Mouse (Mus musculus): Measurements from ENCODE around the gene Snx32.
"Not testable (repeated sequence)": the region's sequence is repeated elsewhere in the genome, so short reads cannot be mapped to it uniquely, and the experiment has no call there.

The Snx32 gene

DNA sequence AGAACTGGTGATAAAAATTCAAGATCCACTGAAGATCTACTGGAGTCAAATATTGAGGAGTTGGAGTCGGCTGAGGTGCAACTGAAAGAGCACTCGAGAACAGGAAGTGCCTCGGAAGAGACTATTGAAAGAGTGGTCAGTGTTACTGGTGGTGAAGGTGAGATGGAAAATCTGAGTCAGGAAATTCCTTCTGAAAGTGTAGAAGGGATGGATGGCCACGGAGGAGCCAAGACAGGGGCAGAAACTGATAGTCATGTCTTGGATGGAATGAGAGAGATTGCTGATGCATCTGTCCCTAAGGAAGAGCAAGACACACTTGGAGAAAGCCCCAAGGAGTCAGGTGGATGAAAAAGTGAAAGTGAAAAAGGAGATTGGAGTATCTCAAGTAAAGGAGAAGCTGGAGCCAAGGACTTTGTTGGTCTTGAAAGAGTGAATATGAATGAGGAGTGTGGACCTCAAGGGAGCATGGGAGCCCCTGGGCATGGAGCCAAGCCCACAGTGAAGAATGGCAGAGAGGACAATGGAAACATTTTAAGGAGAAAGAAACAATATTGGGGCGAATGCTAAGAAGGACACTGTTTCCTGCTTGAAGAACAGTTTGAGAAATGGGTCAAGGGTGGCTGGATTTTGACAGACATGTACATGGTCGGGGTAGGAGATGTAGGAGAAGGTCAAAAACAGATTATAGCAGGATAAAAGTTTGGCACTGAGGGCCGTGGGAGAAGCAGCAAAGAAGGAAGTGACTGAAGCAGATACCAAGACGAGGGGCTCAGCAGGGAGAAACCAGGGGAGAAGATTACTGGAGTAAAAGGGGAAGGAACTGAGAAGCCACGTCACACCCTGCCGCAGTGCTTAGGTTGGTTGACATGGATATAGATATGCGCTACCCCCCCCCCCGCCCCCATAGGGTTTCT is 2.0 kb upstream of the Snx32 start:
- DNase-seq (ENCODE audit: low read depth): no peak

DNA sequence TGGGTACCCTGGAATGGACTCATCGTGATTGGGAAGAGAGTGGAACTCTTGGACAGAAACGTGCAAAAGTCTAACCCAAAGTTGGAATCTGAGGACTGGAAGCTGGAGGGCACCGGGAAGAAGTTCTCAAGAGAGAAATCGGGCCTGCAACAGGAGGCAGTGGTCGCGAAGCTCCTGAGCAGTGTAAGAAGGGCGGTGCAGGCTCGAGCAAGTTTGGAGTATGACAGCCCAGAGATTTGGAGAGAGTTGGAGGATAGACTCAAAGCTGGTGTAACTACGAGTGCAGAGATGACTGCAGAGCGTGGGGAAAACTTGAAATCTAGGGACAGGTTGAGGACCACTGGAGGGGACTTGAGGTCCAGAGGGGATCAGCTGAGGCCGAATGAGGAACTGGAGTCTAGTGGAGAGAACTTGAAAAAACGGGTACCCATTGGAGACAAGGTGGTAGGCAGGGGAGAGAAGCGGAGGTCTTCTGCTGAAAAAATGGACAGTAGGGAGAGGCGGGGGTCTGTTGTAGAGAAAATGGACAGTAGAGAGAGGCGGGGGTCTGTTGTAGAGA is 815 bp upstream of the Snx32 start:
- DNase-seq (ENCODE audit: low read depth): no peak

DNA sequence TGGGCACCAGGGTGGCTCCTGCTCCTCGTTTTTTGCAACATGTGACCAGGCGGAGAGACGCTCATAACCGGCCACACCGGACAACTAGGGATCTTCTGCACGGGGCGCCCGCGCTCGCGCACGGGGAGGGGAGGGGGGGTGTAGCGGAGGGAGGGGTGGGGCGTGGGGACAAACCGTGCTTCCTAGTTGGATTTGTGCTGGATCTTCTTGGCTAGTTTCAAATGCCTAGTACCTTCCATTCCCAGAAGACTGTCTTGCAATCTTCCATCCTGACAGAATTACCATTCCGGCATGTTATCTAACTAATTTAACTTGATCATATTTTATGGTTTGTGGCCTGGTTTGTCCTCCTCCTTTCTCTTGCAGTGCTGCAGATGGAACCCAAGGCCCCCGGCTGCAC is 6.7 kb downstream of the Snx32 start, which contains the start of gene 1700020D05Rik:
Gene 1700020D05Rik (minus strand): TSS at position 101 of the 400 bp plus-strand sequence.
- no peak for DNase-seq (ENCODE audit: low read depth)

DNA sequence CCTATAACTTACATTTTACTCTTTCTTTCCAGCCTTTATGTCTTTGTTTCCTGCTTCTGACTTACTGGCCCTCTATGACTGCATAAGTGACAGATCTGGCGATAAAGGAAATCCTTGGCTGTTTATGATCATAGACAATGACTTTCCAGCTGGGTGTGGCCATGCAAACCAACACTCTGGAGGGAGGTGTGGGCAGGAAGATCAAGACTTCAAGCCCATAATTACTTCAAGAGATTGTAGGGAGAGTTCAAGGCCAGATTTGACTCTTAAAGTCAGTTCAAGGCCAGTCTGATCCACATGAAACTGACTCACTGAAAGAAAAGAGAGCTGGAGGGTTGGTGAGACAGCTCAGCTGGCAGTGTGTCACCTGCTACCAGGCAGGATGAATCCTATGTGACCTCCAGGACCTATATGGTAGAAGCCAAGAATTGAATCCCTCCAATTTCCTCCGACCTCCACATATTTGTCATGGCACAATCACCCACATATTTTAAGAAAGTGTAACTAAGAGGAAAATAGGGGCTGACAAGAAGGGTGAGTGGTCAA is 9.9 kb downstream of the Snx32 start:
- DNase-seq (ENCODE audit: low read depth): no peak

DNA sequence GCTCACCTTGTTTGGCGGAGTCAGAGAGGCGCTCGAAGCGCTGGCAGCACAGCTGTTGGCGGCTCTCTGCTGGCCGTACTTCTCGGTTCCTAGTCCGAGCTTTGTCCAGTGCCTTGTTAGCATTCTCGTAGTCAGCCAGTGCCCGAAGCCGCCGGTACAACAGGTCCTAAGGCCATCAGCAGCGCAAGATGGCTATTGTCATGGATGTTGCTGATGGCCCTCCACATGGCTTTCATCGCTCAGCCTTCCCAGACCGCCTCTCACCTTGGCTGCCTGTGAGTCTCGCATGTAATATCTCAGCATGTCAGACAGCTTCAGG is 14.3 kb downstream of the Snx32 start:
- no peak for DNase-seq (ENCODE audit: low read depth)

DNA sequence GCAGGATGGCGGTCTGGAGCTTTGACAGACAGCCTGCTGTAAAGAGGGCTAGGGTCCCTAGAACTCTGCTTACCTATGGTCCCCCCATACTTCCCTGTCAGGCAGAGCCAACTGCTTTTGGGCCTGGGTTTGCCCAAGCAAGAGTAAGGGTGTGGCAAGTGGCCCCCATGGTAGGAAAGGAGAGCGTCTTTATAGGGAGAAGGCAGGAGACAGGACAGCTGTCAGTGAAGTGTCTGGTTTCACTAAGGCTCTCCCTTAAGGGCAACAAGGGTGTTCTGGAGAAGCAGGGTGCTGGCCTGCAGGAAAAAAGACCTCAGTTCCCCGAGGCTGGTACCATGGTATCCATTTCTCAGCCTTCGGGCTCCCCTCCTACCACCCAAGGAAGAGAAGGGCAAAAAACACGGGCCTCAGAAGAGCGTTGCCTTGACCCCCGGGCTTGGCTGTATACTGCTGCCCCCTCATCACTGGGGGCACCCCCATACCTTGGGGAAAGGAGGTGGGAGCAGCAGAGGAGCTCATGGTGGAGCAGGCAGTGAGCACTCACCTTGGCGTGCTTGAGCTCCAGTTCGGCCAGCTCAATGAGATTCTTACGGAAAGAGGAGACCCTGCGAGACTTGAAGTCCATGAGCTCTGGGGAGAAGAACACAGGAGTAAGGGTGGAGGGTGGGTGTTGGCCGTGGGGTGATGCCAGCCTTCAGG is 14.8 kb downstream of the Snx32 start:
- no peak for DNase-seq (ENCODE audit: low read depth)

DNA sequence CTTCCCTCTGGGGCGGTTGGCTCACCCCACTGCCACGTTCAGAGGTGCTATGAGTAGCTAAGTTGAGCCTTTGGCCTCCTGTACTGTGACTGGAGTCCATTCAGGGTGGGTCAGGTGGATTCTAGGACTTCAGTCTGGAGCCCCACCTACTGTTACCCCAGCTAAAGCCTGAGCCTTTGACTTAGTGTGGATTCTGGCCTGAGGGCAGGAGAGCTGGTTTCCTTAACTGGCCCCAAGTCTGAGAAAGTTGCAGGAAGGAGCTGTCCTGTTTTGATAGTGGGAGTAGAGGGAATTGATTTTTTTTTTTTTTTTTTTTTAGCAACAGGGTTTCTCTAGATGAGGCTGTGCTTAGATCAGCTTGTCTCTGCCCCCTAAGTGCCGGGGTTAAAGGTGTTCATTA is 16.0 kb downstream of the Snx32 start:
- DNase-seq (ENCODE audit: low read depth): no peak

DNA sequence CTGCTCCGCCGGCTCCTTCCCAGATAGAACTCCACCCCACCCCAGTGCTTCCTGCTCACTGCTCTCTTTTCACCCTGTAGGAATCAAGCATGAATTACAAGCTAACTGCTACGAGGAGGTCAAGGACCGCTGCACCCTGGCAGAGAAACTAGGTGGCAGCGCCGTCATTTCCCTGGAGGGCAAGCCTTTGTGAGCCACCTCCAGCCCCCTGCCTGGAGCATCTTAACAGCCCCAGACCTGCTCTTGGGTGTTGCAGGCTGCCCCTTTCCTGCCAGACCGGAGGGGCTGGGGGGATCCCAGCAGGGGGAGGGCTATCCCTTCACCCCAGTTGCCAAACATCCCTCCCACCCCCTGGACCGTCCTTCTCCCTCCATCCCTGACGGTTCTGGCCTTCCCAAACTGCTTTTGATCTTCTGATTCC is 17.0 kb downstream of the Snx32 start:
- DNase-seq (ENCODE audit: low read depth): not testable (repeated sequence)

DNA sequence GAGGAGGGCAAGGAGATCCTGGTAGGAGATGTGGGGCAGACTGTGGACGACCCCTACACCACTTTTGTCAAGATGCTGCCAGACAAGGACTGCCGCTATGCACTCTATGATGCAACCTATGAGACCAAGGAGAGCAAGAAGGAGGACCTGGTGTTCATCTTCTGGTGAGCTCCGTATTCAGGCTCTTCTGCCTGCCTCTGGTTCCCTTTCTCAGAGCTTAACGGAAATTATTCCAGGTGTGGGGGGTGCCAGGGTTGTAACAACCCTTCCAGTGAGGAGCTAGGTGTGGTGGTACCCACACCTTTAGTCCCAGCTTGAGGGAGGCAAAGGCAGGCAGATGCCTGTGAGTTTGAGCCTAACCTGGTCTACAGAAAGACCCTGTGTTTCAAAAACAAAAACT is 17.7 kb downstream of the Snx32 start:
- DNase-seq (ENCODE audit: low read depth): no peak

DNA sequence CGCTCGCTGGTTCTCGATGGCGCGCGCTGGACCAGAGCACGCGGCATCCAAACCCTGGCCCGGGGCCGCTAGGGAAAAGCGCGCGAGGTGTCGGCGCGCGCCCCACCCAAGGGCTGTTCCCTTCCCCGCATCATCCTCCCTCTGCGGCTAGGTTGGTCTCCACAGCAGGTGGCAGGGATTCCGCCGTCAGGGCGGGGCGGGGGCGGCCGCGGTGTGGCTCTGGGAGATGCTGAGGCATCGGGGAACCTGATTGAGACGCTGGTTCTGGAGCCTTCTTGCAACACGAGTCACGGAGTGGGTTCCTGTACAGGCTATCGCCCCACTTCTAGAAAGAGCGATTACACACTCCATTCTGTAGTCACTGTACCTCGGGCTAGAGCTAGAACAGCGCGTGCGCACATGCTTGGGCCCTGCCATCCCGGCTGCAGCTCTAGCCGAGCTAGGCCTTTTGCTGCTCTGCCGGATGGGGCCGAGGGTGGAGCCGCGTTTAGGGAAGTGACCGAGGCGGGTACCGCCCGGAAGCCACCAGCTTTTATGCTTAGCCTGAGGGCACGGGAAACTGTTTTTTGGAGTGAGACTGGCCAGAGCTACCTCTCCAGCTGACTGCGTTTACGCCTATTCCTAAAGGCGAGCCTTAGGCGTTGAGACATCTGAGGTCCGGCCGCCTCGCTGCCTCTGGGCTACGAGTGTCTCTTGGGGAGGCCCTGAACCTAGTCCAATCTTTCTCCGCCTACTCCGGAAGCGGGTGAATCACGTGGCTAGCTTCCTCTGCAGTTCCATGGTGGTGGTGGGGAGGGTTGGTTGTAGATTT is 19.2 kb downstream of the Snx32 start:
- DNase-seq (ENCODE audit: low read depth): peak; percentile 78

DNA sequence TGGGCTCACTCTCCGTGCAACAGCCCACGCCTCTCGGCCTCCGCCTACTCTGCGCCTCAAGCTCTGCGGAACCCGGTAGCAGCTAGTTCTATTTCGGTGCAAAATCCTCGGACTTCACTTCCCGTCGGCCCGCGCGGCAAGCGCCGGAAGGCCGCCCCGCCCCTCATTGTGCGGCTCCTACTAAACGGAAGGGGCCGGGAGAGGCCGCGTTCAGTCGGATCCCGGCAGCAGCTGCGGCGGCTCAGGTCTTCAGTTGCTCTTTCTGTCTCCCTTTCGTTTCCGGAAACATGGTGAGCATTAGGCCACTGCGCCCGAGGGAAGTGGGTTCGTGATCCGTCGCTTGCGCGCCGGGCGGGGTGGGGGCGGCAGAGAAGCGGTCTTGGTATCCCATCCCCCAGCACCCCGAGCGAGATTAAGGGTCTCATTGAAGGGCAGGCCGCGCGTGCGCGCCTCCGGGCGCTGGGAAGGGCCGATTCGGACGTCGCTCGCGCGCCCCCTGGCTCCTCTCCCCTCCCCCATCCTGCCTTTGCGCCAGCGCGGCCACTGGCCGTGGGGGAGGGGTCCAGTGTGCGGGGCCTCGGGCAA is 19.9 kb downstream of the Snx32 start, which contains the start of gene Cfl1:
Gene Cfl1 (plus strand): TSS at position 143 of the 585 bp plus-strand sequence.
- peak; percentile 93 for DNase-seq (ENCODE audit: low read depth)

DNA sequence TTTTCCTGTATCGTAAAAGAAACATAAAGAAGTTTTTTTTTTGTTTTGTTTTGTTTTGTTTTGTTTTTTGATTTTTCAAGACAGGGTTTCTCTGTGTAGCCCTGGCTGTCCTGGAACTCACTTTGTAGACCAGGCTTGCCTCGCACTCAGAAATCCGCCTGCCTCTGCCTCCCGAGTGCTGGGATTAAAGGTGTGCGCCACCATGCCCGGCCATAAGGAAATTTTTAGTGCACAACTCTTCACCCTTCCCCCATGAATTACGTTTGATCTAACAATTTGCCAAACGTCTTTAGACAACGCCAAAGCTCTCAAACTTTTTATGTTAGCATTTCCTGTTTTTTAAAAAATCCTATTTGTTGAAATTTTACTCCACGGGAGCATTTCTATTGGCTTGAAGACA is 20.6 kb downstream of the Snx32 start:
- DNase-seq (ENCODE audit: low read depth): not testable (repeated sequence)

DNA sequence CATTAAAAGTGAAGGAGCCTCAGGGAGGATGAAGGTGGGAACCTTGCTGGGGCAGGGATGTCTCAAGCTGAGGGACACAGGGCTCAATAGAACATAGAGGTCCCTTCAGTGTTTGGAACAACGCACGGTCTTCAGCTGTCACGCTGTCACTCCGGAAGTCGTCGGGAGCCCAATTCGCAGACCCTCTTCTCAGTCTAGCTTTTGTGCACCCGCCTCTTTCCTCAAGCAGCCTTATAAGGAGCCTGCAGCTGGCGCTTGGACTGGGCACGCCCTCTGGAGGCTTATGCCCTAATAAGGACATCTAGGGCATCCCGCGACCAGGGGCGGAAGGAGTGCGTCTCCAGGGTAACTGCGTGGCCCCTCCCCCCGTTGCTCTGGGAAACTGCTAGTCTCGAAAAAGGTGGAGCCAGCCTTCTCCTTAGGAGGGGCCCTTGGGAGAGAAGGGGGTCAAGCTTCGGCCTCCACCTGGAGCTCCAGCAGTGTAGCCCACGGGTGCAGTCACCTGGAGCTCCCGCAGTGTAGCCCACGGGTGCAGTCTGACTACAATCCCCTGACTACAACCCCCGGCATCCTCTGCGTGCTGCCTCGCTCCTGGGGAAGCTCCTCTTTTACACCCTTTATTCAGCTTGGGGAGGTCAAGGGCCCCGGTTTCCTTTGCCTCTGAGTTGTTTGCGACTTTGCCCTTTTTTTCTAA is 21.3 kb downstream of the Snx32 start:
- peak; percentile 97 for DNase-seq (ENCODE audit: low read depth)

DNA sequence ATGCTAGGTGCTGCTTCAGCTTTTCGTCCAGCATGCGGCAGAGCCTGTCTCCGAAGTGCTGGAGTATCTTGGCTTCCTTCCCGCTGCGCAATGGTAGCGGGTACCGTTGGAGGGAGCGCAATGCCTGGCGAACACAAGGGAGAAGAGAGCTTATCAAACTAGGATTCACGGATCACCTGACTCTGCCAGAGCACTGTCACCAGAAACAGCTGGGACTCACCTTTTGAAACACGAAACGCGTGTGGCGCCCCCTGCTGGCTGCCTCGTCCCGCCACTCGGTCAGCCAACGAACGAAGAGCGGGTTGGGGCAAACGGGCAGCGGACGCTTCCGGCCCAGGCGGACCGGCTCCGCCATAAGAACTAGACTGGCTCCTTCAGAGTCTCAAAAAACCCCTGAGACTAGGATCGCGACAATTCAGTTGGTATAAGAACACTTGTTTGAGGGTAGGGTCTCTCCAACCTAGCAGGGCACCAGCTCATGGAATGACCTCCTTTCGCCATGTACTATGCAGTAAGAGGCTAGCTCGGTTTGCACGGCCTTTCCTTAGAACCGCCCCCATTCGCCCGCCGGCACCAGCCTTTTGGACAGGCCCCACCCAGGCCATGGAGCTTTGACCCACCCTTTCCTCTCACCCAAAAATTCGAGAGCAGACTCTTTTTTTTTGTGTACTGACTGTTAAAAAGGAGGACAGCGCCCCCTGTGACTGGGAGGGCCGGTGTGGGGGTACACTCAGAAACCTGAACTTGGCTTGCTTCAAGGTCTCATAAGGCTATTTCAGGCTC is 22.4 kb downstream of the Snx32 start, which contains the start of gene Mus81:
Gene Mus81 (minus strand): TSS at position 635 of the 783 bp plus-strand sequence.
- DNase-seq (ENCODE audit: low read depth): peak; percentile 98

DNA sequence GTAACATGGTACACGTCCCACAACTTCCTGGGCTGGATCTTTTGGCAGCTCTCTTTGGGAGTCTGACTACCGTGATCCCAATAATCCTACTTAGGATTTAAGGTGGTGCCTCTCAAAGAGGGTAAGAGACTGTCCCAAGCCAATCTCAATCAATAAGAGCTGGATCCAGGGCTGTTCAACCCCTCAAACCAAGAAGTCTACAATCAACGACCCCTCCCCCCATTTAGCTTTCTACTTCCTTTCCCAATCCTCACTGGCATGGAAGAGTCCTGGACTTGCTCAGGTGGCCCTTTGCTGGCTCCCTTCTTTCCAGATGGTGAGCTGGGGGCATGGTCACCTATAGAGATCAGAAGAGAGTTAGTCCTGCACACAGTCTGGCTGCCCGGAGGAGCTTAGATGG is 23.6 kb downstream of the Snx32 start:
- no peak for DNase-seq (ENCODE audit: low read depth)

DNA sequence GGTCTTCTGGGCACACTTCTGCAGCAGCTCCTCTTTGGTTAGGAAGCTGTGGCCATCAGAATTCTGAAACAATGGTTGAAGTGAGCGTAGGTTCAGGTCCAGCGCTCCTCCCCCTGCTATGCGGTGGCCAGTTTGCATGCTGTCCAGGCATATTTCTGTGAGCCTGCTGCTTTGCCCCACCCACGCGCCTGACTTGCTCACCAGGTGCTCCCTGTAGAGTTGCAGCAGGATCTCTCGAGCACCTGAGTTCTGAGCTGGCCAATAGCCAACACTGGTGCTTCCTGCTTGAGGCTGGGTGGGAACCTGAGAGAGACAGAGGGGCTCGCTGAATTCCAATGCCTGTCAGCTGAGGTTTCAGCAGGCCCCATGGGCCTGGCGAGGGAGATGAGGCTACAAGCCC is 24.1 kb downstream of the Snx32 start:
- no peak for DNase-seq (ENCODE audit: low read depth)

DNA sequence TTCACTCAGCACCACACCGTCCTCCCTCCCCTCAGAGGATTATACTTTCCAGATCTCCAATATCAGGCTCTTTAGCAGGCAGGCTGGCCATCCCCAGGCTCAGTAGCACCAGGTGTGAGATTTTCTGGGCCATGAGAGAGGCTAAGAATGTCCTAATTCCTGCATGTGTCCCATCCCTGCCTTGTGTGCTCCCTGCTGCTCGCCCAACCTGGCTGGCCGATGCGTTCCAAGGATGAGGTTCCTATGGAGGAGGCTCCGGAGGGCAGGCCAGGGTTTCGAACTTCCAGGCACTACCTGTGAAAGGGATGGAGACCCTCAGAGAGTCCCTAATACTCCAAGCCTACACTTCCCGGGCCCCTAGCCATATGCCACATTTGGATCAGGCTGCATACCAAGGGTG is 24.5 kb downstream of the Snx32 start:
- no peak for DNase-seq (ENCODE audit: low read depth)

DNA sequence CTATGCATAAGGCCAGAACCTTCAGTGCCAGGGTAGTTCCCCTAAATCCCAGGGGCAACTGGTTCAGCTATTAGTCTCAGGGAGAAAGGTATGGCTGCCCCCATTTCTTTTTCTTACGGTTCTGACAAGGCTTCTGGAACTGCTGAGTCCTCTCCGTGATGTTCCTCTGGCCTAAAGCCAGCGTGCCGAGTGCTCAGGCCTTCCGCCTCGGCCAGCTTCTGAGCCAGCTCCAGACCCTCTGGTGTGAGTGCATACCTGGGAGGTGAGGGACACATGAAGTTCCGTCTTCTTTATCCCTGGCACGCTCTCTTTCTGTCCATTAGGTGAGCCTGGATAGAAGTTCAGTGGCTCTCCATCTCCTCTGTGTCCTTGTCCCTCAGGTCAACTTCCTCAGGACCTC is 25.0 kb downstream of the Snx32 start:
- no peak for DNase-seq (ENCODE audit: low read depth)

DNA sequence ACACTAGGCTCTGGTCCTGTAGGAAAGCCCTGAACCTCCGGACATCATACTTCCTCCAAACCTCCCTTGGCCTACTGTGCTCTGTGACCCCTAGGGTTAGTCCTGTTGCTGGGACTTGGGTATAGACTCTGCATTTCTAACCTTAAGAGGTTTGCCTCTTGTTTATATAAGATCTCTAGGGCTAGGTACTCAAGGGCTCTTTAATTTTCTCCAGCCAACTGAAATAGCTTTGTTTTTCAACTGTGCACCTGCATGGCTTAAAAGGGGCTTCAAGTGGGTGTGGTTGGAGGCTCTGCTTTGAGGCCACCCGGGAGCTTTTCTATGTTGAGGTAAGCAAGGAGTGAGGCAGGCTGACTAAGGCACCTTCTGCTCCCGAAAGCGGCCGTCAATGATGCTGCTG is 25.8 kb downstream of the Snx32 start:
- DNase-seq (ENCODE audit: low read depth): no peak
